Mouse (Mus musculus): ENCODE results near the gene Enpp3.
A peak's percentile ranks its signal among the peaks of the same experiment; 100 is the strongest.

Gene Enpp3

GRCm38 (mm10) chr10:24764640-24765039 is 78.0 kb downstream of the Enpp3 start:
- Histone ChIP-seq H3K4me1 (replicated peaks; ENCODE audit: low read depth, low read length) (peaks cover 8% of the 10 kb centered on the region; the same call in 1 of the 2 replicates), H3K9me3 (ENCODE audit: low read length) (no peaks in the 10 kb centered on the region)
- no peak for TF ChIP-seq NANOG (IDR thresholded peaks at IDR 0.05; ENCODE audit: borderline replicate concordance, low read length)
- TF ChIP-seq POU5F1 (IDR thresholded peaks at IDR 0.05; ENCODE audit: borderline replicate concordance, low read length) = no peak
- no peak for TF ChIP-seq CTCF (conservative IDR thresholded peaks at IDR 0.05; ENCODE audit: low read length)

GRCm38 (mm10) chr10:24763257-24763656 is 79.4 kb downstream of the Enpp3 start:
- Histone ChIP-seq H3K4me3 (replicated peaks; ENCODE audit: low read length) (no peak overlapping the region), H3K36me3 (ENCODE audit: insufficient read depth, low read length) (no peaks in the 10 kb centered on the region)
- TF ChIP-seq POU5F1 (IDR thresholded peaks at IDR 0.05; ENCODE audit: borderline replicate concordance, low read length) (no peak), CTCF (conservative IDR thresholded peaks at IDR 0.05; ENCODE audit: low read length) (no peak), NANOG (IDR thresholded peaks at IDR 0.05; ENCODE audit: borderline replicate concordance, low read length) (no peak)

More at GRCm38 (mm10) chr10:24764640-24765039, 78.0 kb downstream of the Enpp3 start:
- Histone ChIP-seq H3K36me3 (ENCODE audit: insufficient read depth, low read length) (no peaks in the 10 kb centered on the region), H3K4me3 (replicated peaks; ENCODE audit: low read length) (no peak overlapping the region), H3K27me3 (ENCODE audit: insufficient read depth, low read length) (no peaks in the 10 kb centered on the region)

GRCm38 (mm10) chr10:24758326-24758915 is 84.2 kb downstream of the Enpp3 start:
- Histone ChIP-seq H3K4me3 (replicated peaks; ENCODE audit: low read length) (no peak overlapping the region), H3K27me3 (ENCODE audit: insufficient read depth, low read length) (no peaks in the 10 kb centered on the region), H3K4me1 (replicated peaks; ENCODE audit: low read depth, low read length) (peaks cover 15% of the 10 kb centered on the region), H3K36me3 (ENCODE audit: insufficient read depth, low read length) (no peaks in the 10 kb centered on the region), H3K9me3 (ENCODE audit: low read length) (no peaks in the 10 kb centered on the region)
- no peak for TF ChIP-seq CTCF (conservative IDR thresholded peaks at IDR 0.05; ENCODE audit: low read length)
- TF ChIP-seq POU5F1 (IDR thresholded peaks at IDR 0.05; ENCODE audit: borderline replicate concordance, low read length) = no peak
- no peak; the same call in 1 of the 2 replicates for TF ChIP-seq NANOG (IDR thresholded peaks at IDR 0.05; ENCODE audit: borderline replicate concordance, low read length)

More at GRCm38 (mm10) chr10:24763257-24763656, 79.4 kb downstream of the Enpp3 start:
- Histone ChIP-seq H3K9me3 (ENCODE audit: low read length) (no peaks in the 10 kb centered on the region), H3K27me3 (ENCODE audit: insufficient read depth, low read length) (no peaks in the 10 kb centered on the region), H3K4me1 (replicated peaks; ENCODE audit: low read depth, low read length) (peaks cover 8% of the 10 kb centered on the region)

DNA sequence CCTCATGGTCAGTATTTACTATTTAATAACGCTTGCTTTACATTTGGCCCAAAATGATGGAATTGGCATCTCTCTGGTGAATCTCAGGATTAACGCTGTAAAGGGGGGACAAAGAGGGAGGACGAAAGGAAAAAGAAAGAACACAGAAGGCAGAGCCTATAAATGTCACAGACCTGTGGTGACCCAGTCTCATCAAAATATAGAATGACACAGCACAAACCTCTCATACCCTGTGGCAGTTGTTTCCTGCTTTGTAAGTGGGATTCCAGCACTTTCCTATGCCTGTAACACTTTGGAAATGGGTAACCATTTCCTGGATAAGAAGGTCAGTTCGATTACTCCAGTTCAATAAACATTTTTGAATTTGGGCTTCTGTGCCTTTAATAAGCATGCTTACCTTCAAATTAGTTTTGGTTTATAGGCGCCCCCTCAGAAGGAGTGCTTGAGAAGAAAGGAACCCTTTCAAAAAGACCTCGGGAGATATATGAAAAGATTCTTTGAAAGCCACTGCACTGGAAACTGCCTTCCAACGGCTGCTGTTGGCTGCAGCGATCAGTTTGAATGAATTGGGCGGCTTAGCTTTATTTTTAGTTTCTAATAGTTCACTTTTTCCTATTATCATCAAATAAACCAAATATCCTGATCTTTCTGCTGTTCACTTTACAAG is 87.6 kb downstream of the Enpp3 start:
- Histone ChIP-seq H3K9me3 (ENCODE audit: low read length) (no peaks in the 10 kb centered on the region), H3K4me1 (replicated peaks; ENCODE audit: low read depth, low read length) (peaks cover 15% of the 10 kb centered on the region), H3K4me3 (replicated peaks; ENCODE audit: low read length) (peak overlapping the region; percentile 74; the same call in 1 of the 2 replicates), H3K36me3 (ENCODE audit: insufficient read depth, low read length) (no peaks in the 10 kb centered on the region), H3K27me3 (ENCODE audit: insufficient read depth, low read length) (no peaks in the 10 kb centered on the region)
- TF ChIP-seq CTCF (conservative IDR thresholded peaks at IDR 0.05; ENCODE audit: low read length) (no peak), NANOG (IDR thresholded peaks at IDR 0.05; ENCODE audit: borderline replicate concordance, low read length) (no peak), POU5F1 (IDR thresholded peaks at IDR 0.05; ENCODE audit: borderline replicate concordance, low read length) (no peak)

GRCm38 (mm10) chr10:24754251-24754835 is 88.3 kb downstream of the Enpp3 start:
- no peaks in the 10 kb centered on the region for H3K27me3 ChIP-seq (ENCODE audit: insufficient read depth, low read length)
- no peaks in the 10 kb centered on the region for H3K36me3 ChIP-seq (ENCODE audit: insufficient read depth, low read length)
- peak overlapping the region; percentile 74 for H3K4me3 ChIP-seq (replicated peaks; ENCODE audit: low read length)
- H3K4me1 ChIP-seq (replicated peaks; ENCODE audit: low read depth, low read length) = peaks cover 15% of the 10 kb centered on the region
- no peak for TF ChIP-seq NANOG (IDR thresholded peaks at IDR 0.05; ENCODE audit: borderline replicate concordance, low read length)
- no peak for TF ChIP-seq CTCF (conservative IDR thresholded peaks at IDR 0.05; ENCODE audit: low read length)
- TF ChIP-seq POU5F1 (IDR thresholded peaks at IDR 0.05; ENCODE audit: borderline replicate concordance, low read length) = no peak
- no peaks in the 10 kb centered on the region for H3K9me3 ChIP-seq (ENCODE audit: low read length)

- Histone ChIP-seq H3K9me3 (ENCODE audit: low read length) (no peaks in the 10 kb centered on the region), H3K4me1 (replicated peaks; ENCODE audit: low read depth, low read length) (peaks cover 15% of the 10 kb centered on the region), H3K4me3 (replicated peaks; ENCODE audit: low read length) (peak overlapping the region; percentile 74), H3K36me3 (ENCODE audit: insufficient read depth, low read length) (no peaks in the 10 kb centered on the region), H3K27me3 (ENCODE audit: insufficient read depth, low read length) (no peaks in the 10 kb centered on the region; the same call in 1 of the 2 replicates)
- no peak for TF ChIP-seq NANOG (IDR thresholded peaks at IDR 0.05; ENCODE audit: borderline replicate concordance, low read length)
- no peak for TF ChIP-seq CTCF (conservative IDR thresholded peaks at IDR 0.05; ENCODE audit: low read length)
Observed at GRCm38 (mm10) chr10:24753536-24754250, 88.9 kb downstream of the Enpp3 start.

DNA sequence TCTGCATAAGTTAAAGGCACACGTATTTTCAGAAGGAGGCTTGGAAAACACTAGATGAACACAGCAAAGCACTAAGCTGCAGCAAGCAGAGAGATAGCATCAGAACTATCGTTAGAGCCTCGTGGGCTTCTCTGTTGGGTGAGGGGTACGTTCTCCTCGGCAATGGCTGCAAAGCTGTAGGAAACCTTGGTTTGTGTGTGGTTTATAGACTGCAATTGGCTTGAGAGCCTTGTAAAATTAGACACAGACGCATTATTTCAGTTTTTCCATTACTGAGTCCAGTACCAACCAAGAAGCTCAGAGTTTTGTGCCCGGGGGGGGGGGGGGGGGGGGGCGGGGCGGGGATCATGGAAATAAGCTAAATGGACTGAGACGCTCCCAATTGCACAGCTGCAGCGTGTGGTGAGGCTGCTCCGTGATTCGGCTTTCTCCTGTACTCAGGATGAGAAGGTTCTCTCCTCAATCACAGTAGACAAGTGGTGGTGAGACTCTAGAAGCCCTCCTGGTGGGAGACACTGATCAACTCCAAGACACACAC is 99.6 kb downstream of the Enpp3 start:
- Histone ChIP-seq H3K4me1 (replicated peaks; ENCODE audit: low read depth, low read length) (no peaks in the 10 kb centered on the region), H3K27me3 (ENCODE audit: insufficient read depth, low read length) (no peaks in the 10 kb centered on the region), H3K36me3 (ENCODE audit: insufficient read depth, low read length) (no peaks in the 10 kb centered on the region), H3K9me3 (ENCODE audit: low read length) (no peaks in the 10 kb centered on the region), H3K4me3 (replicated peaks; ENCODE audit: low read length) (no peak overlapping the region)
- TF ChIP-seq NANOG (IDR thresholded peaks at IDR 0.05; ENCODE audit: borderline replicate concordance, low read length) (no peak), POU5F1 (IDR thresholded peaks at IDR 0.05; ENCODE audit: borderline replicate concordance, low read length) (no peak), CTCF (conservative IDR thresholded peaks at IDR 0.05; ENCODE audit: low read length) (no peak)
